Mouse (Mus musculus) skeletal muscle tissue, adult 2 months (tissue): ENCODE results near the gene Gm2056.
"Not testable (repeated sequence)": the region's sequence is repeated elsewhere in the genome, so short reads cannot be mapped to it uniquely, and the experiment has no call there.

Source experiments
- DNase-seq: peaks from one replicate; pipeline ENCODE4 v3.0.0-alpha.2; 2012; ENCODE audit warnings: low read depth, low spot score

The Gm2056 gene

GRCm38 (mm10) chr12:88026704-88027103 is at the start of gene Gm2056:
Gm2056 (plus strand) TSS chr12:88027004.
- DNase-seq = not testable (repeated sequence)

- DNase-seq = not testable (repeated sequence)
Measured at GRCm38 (mm10) chr12:87984000-87984399, 42.8 kb upstream of the Gm2056 start.

- not testable (repeated sequence) for DNase-seq
Measured at GRCm38 (mm10) chr12:88004118-88004517, 22.7 kb upstream of the Gm2056 start.

- not testable (repeated sequence) for DNase-seq
Measured at GRCm38 (mm10) chr12:88011548-88011947, 15.3 kb upstream of the Gm2056 start, which contains the start of gene Gm2075. Gm2075 (plus strand) TSS chr12:88011848.

- DNase-seq = not testable (repeated sequence)
Measured at GRCm38 (mm10) chr12:88018671-88019070, 8.1 kb upstream of the Gm2056 start, which contains the start of gene Gm6803. Gm6803 (minus strand) TSS chr12:88018771.

- not testable (repeated sequence) for DNase-seq
Measured at GRCm38 (mm10) chr12:88032250-88032649, 5.4 kb downstream of the Gm2056 start.

GRCm38 (mm10) chr12:88039062-88039461 is 12.3 kb downstream of the Gm2056 start:
- DNase-seq = not testable (repeated sequence)

- not testable (repeated sequence) for DNase-seq
Measured at GRCm38 (mm10) chr12:88039703-88040102, 12.9 kb downstream of the Gm2056 start.

- DNase-seq = not testable (repeated sequence)
Measured at GRCm38 (mm10) chr12:88045226-88045625, 18.4 kb downstream of the Gm2056 start.
